Mouse (Mus musculus) forebrain, postnatal 0 days (tissue): ENCODE measurements around the gene Gpr142. TPM values are rescaled to one million over a fixed set of nuclear protein-coding genes. Genes with fewer than 3 reads are reported as not detected.
A peak's percentile ranks its signal among the peaks of the same experiment; 100 is the strongest.

Source experiments
- ATAC-seq: fragments of 200-750 bp; cut with Nextera tagmentation; 2 replicates; pipeline ENCODE4 v1.8.0; 2017; ENCODE audit warnings: mild to moderate bottlenecking, moderate library complexity
- DNase-seq: peaks from one replicate; pipeline ENCODE4 v3.0.0-alpha.2; 2015
- H3K27ac ChIP-seq: fragments of 300-500 bp; sonication (generic); 2 replicates; pipeline ENCODE4 v1.5.1; 2014; ENCODE audit warnings: low read depth, mild to moderate bottlenecking, antibody characterized with exemption, low read length, moderate library complexity, mixed read lengths
- H3K27me3 ChIP-seq: fragments of 300-500 bp; sonication (generic); 2 replicates; pipeline ENCODE4 v1.6.1; 2014; ENCODE audit warnings: mild to moderate bottlenecking, low read length, mixed read lengths; ENCODE audit not compliant: insufficient read depth
- H3K36me3 ChIP-seq: fragments of 300-500 bp; sonication (generic); 2 replicates; pipeline ENCODE4 v1.6.1; 2014; ENCODE audit warnings: mild to moderate bottlenecking, moderate library complexity; ENCODE audit not compliant: insufficient read depth
- H3K4me1 ChIP-seq: fragments of 300-500 bp; sonication (generic); 2 replicates; pipeline ENCODE4 v1.6.1; 2014; ENCODE audit warnings: antibody characterized with exemption; ENCODE audit not compliant: insufficient read depth
- H3K4me2 ChIP-seq: fragments of 300-500 bp; sonication (generic); 2 replicates; pipeline ENCODE4 v1.6.1; 2014; ENCODE audit warnings: low read depth, mild to moderate bottlenecking, moderate library complexity
- H3K4me3 ChIP-seq: fragments of 300-500 bp; sonication (generic); 2 replicates; pipeline ENCODE4 v1.5.1; 2014; ENCODE audit warnings: low read depth, low read length, mixed read lengths
- H3K9ac ChIP-seq: fragments of 300-500 bp; sonication (generic); 2 replicates; pipeline ENCODE4 v1.6.1; 2014; ENCODE audit warnings: mild to moderate bottlenecking
- H3K9me3 ChIP-seq: fragments of 300-500 bp; sonication (generic); 2 replicates; pipeline ENCODE4 v1.6.1; 2016; ENCODE audit warnings: low read length
- CTCF ChIP-seq: sonication (generic); IDR thresholded peaks from 2 replicates; pipeline ENCODE4 v1.5.1; 2016; ENCODE audit warnings: antibody characterized with exemption, control low read depth, low read depth
- WGBS: fragments of 180-500 bp; shearing (Covaris S2); extraction: QIAGEN DNeasy Blood & Tissue Kit; methylation state at CpG from one replicate; pipeline ENCODE4 v1.1.7; 2014; 5-methylcytosine and 5-hydroxymethylcytosine counted together
- polyA plus RNA-seq: library from polyadenylated mRNA; unstranded; fragments of >200 nt; fragmentation: Nextera tagmentation; extraction: Ambion mirVana; gene quantifications from 2 replicates; pipeline ENCODE4 v1.2.1, GENCODE M21; 2015
- total RNA-seq: library from RNA; depleted of rRNA; stranded (reverse); fragments of >200 nt; gene quantifications from 2 replicates; pipeline ENCODE4 v1.2.3, GENCODE M21; 2014; rRNA removed

Gpr142 gene
- total RNA-seq, result not detected in 2 replicates
- polyA plus RNA-seq, result not detected in 2 replicates

- no peak within 1 kb of the TSS for H3K27ac ChIP-seq
- H3K4me1 ChIP-seq, result peaks cover 21% of the 10 kb centered on the region
- TF ChIP-seq CTCF, result no peak
- H3K9me3 ChIP-seq, result no peaks in the 10 kb centered on the region
- no peak for DNase-seq
- no peak within 1 kb of the TSS for H3K9ac ChIP-seq
- no peak within 1 kb of the TSS for H3K4me2 ChIP-seq
- 96% methylated on average over 3 of the region's 3 CpGs for WGBS
- H3K27me3 ChIP-seq, result no peaks in the 10 kb centered on the region
- no peaks in the 10 kb centered on the region for H3K36me3 ChIP-seq
- no peak within 1 kb of the TSS for H3K4me3 ChIP-seq
- no peak for ATAC-seq
These were observed at the start of gene Gpr142 for GRCm38 (mm10) chr11:114798624-114799023. Gene Gpr142, plus strand, starts transcription at chr11:114798924.

- no peaks in the 10 kb centered on the region for H3K36me3 ChIP-seq
- DNase-seq (no peak), ATAC-seq (peak; percentile 34)
- peaks cover 7% of the 10 kb centered on the region for H3K4me1 ChIP-seq
- 4% methylated on average over 48 of the region's 51 CpGs for WGBS
- no peak within 1 kb of the TSS for H3K27ac ChIP-seq
- no peak for TF ChIP-seq CTCF
- peak within 1 kb of the TSS; percentile 37 for H3K4me3 ChIP-seq
- peak within 1 kb of the TSS; percentile 43; the same call in 1 of the 2 replicates for H3K9ac ChIP-seq
- H3K4me2 ChIP-seq, result peak within 1 kb of the TSS; percentile 88
- no peaks in the 10 kb centered on the region for H3K9me3 ChIP-seq
- H3K27me3 ChIP-seq, result peaks cover 7% of the 10 kb centered on the region; the same call in 1 of the 2 replicates
These were observed 33.6 kb upstream of the Gpr142 start, which contains the start of gene Kif19a for GRCm38 (mm10) chr11:114764820-114765818. Gene Kif19a, plus strand, starts transcription at chr11:114765388.

DNA sequence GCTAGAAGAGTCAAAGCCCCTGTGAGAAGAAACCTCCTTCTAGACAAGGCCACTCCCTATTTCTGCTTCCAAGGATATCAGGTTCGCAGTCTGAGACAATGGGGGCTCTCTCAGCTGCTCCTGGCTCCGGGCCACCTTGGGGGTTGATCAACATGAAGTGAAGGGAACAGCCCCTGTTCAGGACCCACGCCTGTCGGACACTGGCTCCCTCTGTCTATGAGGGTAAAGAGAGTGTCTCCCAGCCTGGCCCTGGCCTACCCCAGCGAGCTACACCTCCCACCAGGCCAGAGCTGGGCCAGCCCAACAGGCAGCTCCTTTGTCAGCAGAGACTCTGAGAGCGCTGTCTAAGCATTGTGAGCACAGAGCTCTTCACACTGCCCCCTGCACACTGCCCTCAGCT is 28.8 kb upstream of the Gpr142 start:
- H3K36me3 ChIP-seq, result no peaks in the 10 kb centered on the region
- H3K4me2 ChIP-seq, result no peak overlapping the region
- peaks cover 5% of the 10 kb centered on the region for H3K4me1 ChIP-seq
- peaks cover 7% of the 10 kb centered on the region; the same call in 1 of the 2 replicates for H3K27me3 ChIP-seq
- DNase-seq (no peak), ATAC-seq (peak; percentile 54)
- no peak overlapping the region for H3K4me3 ChIP-seq
- 35% methylated on average over 6 of the region's 6 CpGs for WGBS
- no peak overlapping the region for H3K9ac ChIP-seq
- TF ChIP-seq CTCF, result no peak
- no peak overlapping the region for H3K27ac ChIP-seq
- H3K9me3 ChIP-seq, result no peaks in the 10 kb centered on the region

GRCm38 (mm10) chr11:114771896-114772295 is 26.8 kb upstream of the Gpr142 start:
- no peak overlapping the region for H3K27ac ChIP-seq
- ATAC-seq (no peak), DNase-seq (no peak)
- H3K36me3 ChIP-seq, result no peaks in the 10 kb centered on the region
- no peak overlapping the region for H3K4me3 ChIP-seq
- WGBS, result 58% methylated on average over 2 of the region's 2 CpGs
- H3K9me3 ChIP-seq, result no peaks in the 10 kb centered on the region
- H3K4me1 ChIP-seq, result no peaks in the 10 kb centered on the region
- H3K4me2 ChIP-seq, result no peak overlapping the region
- TF ChIP-seq CTCF, result no peak
- H3K27me3 ChIP-seq, result no peaks in the 10 kb centered on the region
- no peak overlapping the region for H3K9ac ChIP-seq

- Histone ChIP-seq H3K27ac (no peak overlapping the region), H3K27me3 (no peaks in the 10 kb centered on the region), H3K36me3 (no peaks in the 10 kb centered on the region), H3K4me3 (no peak overlapping the region), H3K4me1 (no peaks in the 10 kb centered on the region), H3K4me2 (no peak overlapping the region), H3K9me3 (no peaks in the 10 kb centered on the region), H3K9ac (no peak overlapping the region)
- DNase-seq (no peak), ATAC-seq (no peak)
- no peak for TF ChIP-seq CTCF
- 49% methylated on average over 9 of the region's 9 CpGs for WGBS
These were observed 18.6 kb upstream of the Gpr142 start for GRCm38 (mm10) chr11:114780076-114780475.

GRCm38 (mm10) chr11:114785892-114786291 is 12.8 kb upstream of the Gpr142 start:
- peaks cover 10% of the 10 kb centered on the region; the same call in 1 of the 2 replicates for H3K27me3 ChIP-seq
- DNase-seq (no peak), ATAC-seq (0 out of 2 replicates have a peak, but pooled peaks have one; percentile 14)
- H3K27ac ChIP-seq, result no peak overlapping the region
- H3K9ac ChIP-seq, result peak overlapping the region; percentile 26; the same call in 1 of the 2 replicates
- H3K4me2 ChIP-seq, result peak overlapping the region; percentile 54
- TF ChIP-seq CTCF, result peak; percentile 40
- no peaks in the 10 kb centered on the region for H3K9me3 ChIP-seq
- H3K36me3 ChIP-seq, result no peaks in the 10 kb centered on the region
- H3K4me1 ChIP-seq, result no peaks in the 10 kb centered on the region
- H3K4me3 ChIP-seq, result peak overlapping the region; percentile 26
- 53% methylated on average over 10 of the region's 10 CpGs for WGBS

DNA sequence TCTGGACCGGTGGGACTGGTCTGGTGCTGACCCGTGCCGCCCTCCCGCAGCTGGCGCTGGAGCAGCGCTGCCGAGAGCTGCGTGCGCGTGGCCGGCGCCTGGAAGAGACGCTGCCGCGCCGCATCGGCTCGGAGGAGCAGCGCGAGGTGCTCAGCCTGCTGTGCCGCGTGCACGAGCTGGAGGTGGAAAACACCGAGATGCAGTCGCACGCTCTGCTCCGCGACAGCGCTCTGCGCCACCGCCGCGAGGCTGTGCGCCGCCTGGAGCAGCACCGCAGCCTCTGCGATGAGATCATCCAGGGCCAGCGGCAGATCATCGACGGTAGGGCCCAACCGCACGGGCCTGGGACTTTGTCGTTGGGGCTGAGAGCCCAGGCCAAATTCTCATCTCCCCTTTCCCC is 12.4 kb upstream of the Gpr142 start:
- DNase-seq (peak; percentile 81), ATAC-seq (peak; percentile 94)
- Histone ChIP-seq H3K4me3 (peak overlapping the region; percentile 26), H3K27me3 (peaks cover 10% of the 10 kb centered on the region; the same call in 1 of the 2 replicates), H3K4me2 (peak overlapping the region; percentile 54), H3K27ac (no peak overlapping the region), H3K9me3 (no peaks in the 10 kb centered on the region), H3K36me3 (no peaks in the 10 kb centered on the region), H3K4me1 (no peaks in the 10 kb centered on the region), H3K9ac (peak overlapping the region; percentile 26; the same call in 1 of the 2 replicates)
- 2% methylated on average over 43 of the region's 43 CpGs for WGBS
- no peak for TF ChIP-seq CTCF
